Mouse (Mus musculus): ENCODE data around the gene Fpr1. TPM values are rescaled to one million over a fixed set of nuclear protein-coding genes. Genes with fewer than 3 reads are reported as not detected.

Gene Fpr1
- polyA plus RNA-seq, 1 experiment from 2014 or later = 0.29 TPM

- H3K4me2 ChIP-seq (ENCODE audit: low read depth, low read length) = no peak overlapping the region
- H3K27me3 ChIP-seq (replicated peaks; ENCODE audit: control insufficient read depth, insufficient read depth, low read length) = no peaks in the 10 kb centered on the region
- WGBS = 93% methylated on average over 7 of the region's 7 CpGs
- no peaks in the 10 kb centered on the region for H3K36me3 ChIP-seq (ENCODE audit: control insufficient read depth, insufficient read depth, low read length)
- peaks cover 18% of the 10 kb centered on the region for H3K4me1 ChIP-seq (ENCODE audit: control insufficient read depth, insufficient read depth, low read length)
- H3K27ac ChIP-seq (ENCODE audit: low read length) = no peak overlapping the region
- ATAC-seq = no peak
- H3K9me3 ChIP-seq (ENCODE audit: control insufficient read depth, low read length) = no peaks in the 10 kb centered on the region
- H3K9ac ChIP-seq (ENCODE audit: low read depth, low read length) = no peak overlapping the region
- no peak overlapping the region for H3K4me3 ChIP-seq (ENCODE audit: low read length)
These were observed 42.9 kb downstream of the Fpr1 start for GRCm38 (mm10) chr17:17840796-17841195.

- no peak overlapping the region for H3K27ac ChIP-seq (ENCODE audit: low read length)
- H3K4me1 ChIP-seq (ENCODE audit: control insufficient read depth, insufficient read depth, low read length) = peaks cover 26% of the 10 kb centered on the region
- H3K36me3 ChIP-seq (ENCODE audit: control insufficient read depth, insufficient read depth, low read length) = no peaks in the 10 kb centered on the region
- 90% methylated on average over 2 of the region's 2 CpGs for WGBS
- no peak overlapping the region for H3K4me3 ChIP-seq (ENCODE audit: low read length)
- H3K27me3 ChIP-seq (replicated peaks; ENCODE audit: control insufficient read depth, insufficient read depth, low read length) = no peaks in the 10 kb centered on the region
- no peak for ATAC-seq
- no peaks in the 10 kb centered on the region for H3K9me3 ChIP-seq (ENCODE audit: control insufficient read depth, low read length)
- H3K4me2 ChIP-seq (ENCODE audit: low read depth, low read length) = no peak overlapping the region
- no peak overlapping the region for H3K9ac ChIP-seq (ENCODE audit: low read depth, low read length)
These were observed 44.5 kb downstream of the Fpr1 start for GRCm38 (mm10) chr17:17839276-17839675.

- Histone ChIP-seq H3K4me2 (ENCODE audit: low read depth, low read length) (peak overlapping the region; percentile 62), H3K4me3 (ENCODE audit: low read length) (peak overlapping the region; percentile 56), H3K9me3 (ENCODE audit: control insufficient read depth, low read length) (no peaks in the 10 kb centered on the region), H3K9ac (ENCODE audit: low read depth, low read length) (peak overlapping the region; percentile 79), H3K27ac (ENCODE audit: low read length) (peak overlapping the region; percentile 87), H3K27me3 (replicated peaks; ENCODE audit: control insufficient read depth, insufficient read depth, low read length) (no peaks in the 10 kb centered on the region), H3K36me3 (ENCODE audit: control insufficient read depth, insufficient read depth, low read length) (no peaks in the 10 kb centered on the region), H3K4me1 (ENCODE audit: control insufficient read depth, insufficient read depth, low read length) (peaks cover 34% of the 10 kb centered on the region)
- WGBS = 2% methylated on average over 43 of the region's 43 CpGs
- peak; percentile 100 for ATAC-seq
These were observed 45.6 kb downstream of the Fpr1 start for GRCm38 (mm10) chr17:17837919-17838701.

- WGBS = 8% methylated on average over 13 of the region's 13 CpGs
- no peaks in the 10 kb centered on the region for H3K9me3 ChIP-seq (ENCODE audit: control insufficient read depth, low read length)
- H3K4me1 ChIP-seq (ENCODE audit: control insufficient read depth, insufficient read depth, low read length) = peaks cover 34% of the 10 kb centered on the region
- H3K36me3 ChIP-seq (ENCODE audit: control insufficient read depth, insufficient read depth, low read length) = no peaks in the 10 kb centered on the region
- H3K27me3 ChIP-seq (replicated peaks; ENCODE audit: control insufficient read depth, insufficient read depth, low read length) = no peaks in the 10 kb centered on the region
- no peak for ATAC-seq
- peak overlapping the region; percentile 62 for H3K4me2 ChIP-seq (ENCODE audit: low read depth, low read length)
- H3K9ac ChIP-seq (ENCODE audit: low read depth, low read length) = peak overlapping the region; percentile 56
- peak overlapping the region; percentile 87 for H3K27ac ChIP-seq (ENCODE audit: low read length)
- peak overlapping the region; percentile 56 for H3K4me3 ChIP-seq (ENCODE audit: low read length)
These were observed 46.3 kb downstream of the Fpr1 start for GRCm38 (mm10) chr17:17837426-17837825.

GRCm38 (mm10) chr17:17836101-17836500, 47.6 kb downstream of the Fpr1 start:
- peaks cover 43% of the 10 kb centered on the region for H3K4me1 ChIP-seq (ENCODE audit: control insufficient read depth, insufficient read depth, low read length)
- H3K27me3 ChIP-seq (replicated peaks; ENCODE audit: control insufficient read depth, insufficient read depth, low read length) = no peaks in the 10 kb centered on the region
- H3K9ac ChIP-seq (ENCODE audit: low read depth, low read length) = no peak overlapping the region
- WGBS = 76% methylated on average over 5 of the region's 5 CpGs
- no peak overlapping the region for H3K27ac ChIP-seq (ENCODE audit: low read length)
- ATAC-seq = no peak
- no peaks in the 10 kb centered on the region for H3K36me3 ChIP-seq (ENCODE audit: control insufficient read depth, insufficient read depth, low read length)
- no peak overlapping the region for H3K4me3 ChIP-seq (ENCODE audit: low read length)
- no peak overlapping the region for H3K4me2 ChIP-seq (ENCODE audit: low read depth, low read length)
- no peaks in the 10 kb centered on the region for H3K9me3 ChIP-seq (ENCODE audit: control insufficient read depth, low read length)

GRCm38 (mm10) chr17:17834896-17835295, 48.8 kb downstream of the Fpr1 start:
- Histone ChIP-seq H3K27ac (ENCODE audit: low read length) (no peak overlapping the region), H3K9ac (ENCODE audit: low read depth, low read length) (no peak overlapping the region), H3K4me3 (ENCODE audit: low read length) (no peak overlapping the region), H3K9me3 (ENCODE audit: control insufficient read depth, low read length) (no peaks in the 10 kb centered on the region), H3K4me2 (ENCODE audit: low read depth, low read length) (no peak overlapping the region), H3K4me1 (ENCODE audit: control insufficient read depth, insufficient read depth, low read length) (peaks cover 54% of the 10 kb centered on the region), H3K27me3 (replicated peaks; ENCODE audit: control insufficient read depth, insufficient read depth, low read length) (no peaks in the 10 kb centered on the region), H3K36me3 (ENCODE audit: control insufficient read depth, insufficient read depth, low read length) (no peaks in the 10 kb centered on the region)
- 2% methylated on average over 1 of the region's 1 CpGs for WGBS
- ATAC-seq = no peak

GRCm38 (mm10) chr17:17830731-17831130, 53.0 kb downstream of the Fpr1 start:
- no peak overlapping the region for H3K27ac ChIP-seq (ENCODE audit: low read length)
- H3K9me3 ChIP-seq (ENCODE audit: control insufficient read depth, low read length) = no peaks in the 10 kb centered on the region
- no peaks in the 10 kb centered on the region for H3K27me3 ChIP-seq (replicated peaks; ENCODE audit: control insufficient read depth, insufficient read depth, low read length)
- no peak for ATAC-seq
- H3K9ac ChIP-seq (ENCODE audit: low read depth, low read length) = 0 out of 2 replicates have a peak overlapping the region, but pooled peaks have one; percentile 83
- 65% methylated on average over 7 of the region's 7 CpGs for WGBS
- H3K4me3 ChIP-seq (ENCODE audit: low read length) = peak overlapping the region; percentile 73; the same call in 1 of the 2 replicates
- H3K4me1 ChIP-seq (ENCODE audit: control insufficient read depth, insufficient read depth, low read length) = peaks cover 43% of the 10 kb centered on the region
- peak overlapping the region; percentile 79 for H3K4me2 ChIP-seq (ENCODE audit: low read depth, low read length)
- H3K36me3 ChIP-seq (ENCODE audit: control insufficient read depth, insufficient read depth, low read length) = no peaks in the 10 kb centered on the region

GRCm38 (mm10) chr17:17829816-17830535, 53.8 kb downstream of the Fpr1 start:
- Histone ChIP-seq H3K36me3 (ENCODE audit: control insufficient read depth, insufficient read depth, low read length) (no peaks in the 10 kb centered on the region), H3K4me3 (ENCODE audit: low read length) (peak overlapping the region; percentile 73), H3K4me1 (ENCODE audit: control insufficient read depth, insufficient read depth, low read length) (peaks cover 44% of the 10 kb centered on the region), H3K9me3 (ENCODE audit: control insufficient read depth, low read length) (no peaks in the 10 kb centered on the region), H3K27ac (ENCODE audit: low read length) (peak overlapping the region; percentile 98), H3K9ac (ENCODE audit: low read depth, low read length) (peak overlapping the region; percentile 83), H3K4me2 (ENCODE audit: low read depth, low read length) (peak overlapping the region; percentile 79), H3K27me3 (replicated peaks; ENCODE audit: control insufficient read depth, insufficient read depth, low read length) (no peaks in the 10 kb centered on the region)
- ATAC-seq = no peak
- WGBS = 47% methylated on average over 23 of the region's 23 CpGs

- no peak for ATAC-seq
- H3K4me1 ChIP-seq (ENCODE audit: control insufficient read depth, insufficient read depth, low read length) = peaks cover 37% of the 10 kb centered on the region
- H3K27me3 ChIP-seq (replicated peaks; ENCODE audit: control insufficient read depth, insufficient read depth, low read length) = no peaks in the 10 kb centered on the region
- peak overlapping the region; percentile 83 for H3K9ac ChIP-seq (ENCODE audit: low read depth, low read length)
- WGBS = 10% methylated on average over 6 of the region's 6 CpGs
- no peaks in the 10 kb centered on the region for H3K9me3 ChIP-seq (ENCODE audit: control insufficient read depth, low read length)
- peak overlapping the region; percentile 79 for H3K4me2 ChIP-seq (ENCODE audit: low read depth, low read length)
- H3K4me3 ChIP-seq (ENCODE audit: low read length) = peak overlapping the region; percentile 73
- no peaks in the 10 kb centered on the region for H3K36me3 ChIP-seq (ENCODE audit: control insufficient read depth, insufficient read depth, low read length)
- H3K27ac ChIP-seq (ENCODE audit: low read length) = peak overlapping the region; percentile 98
These were observed 54.5 kb downstream of the Fpr1 start for GRCm38 (mm10) chr17:17829052-17829785.

Measured in intestine, embryonic 16.5 days (tissue).